Mouse (Mus musculus) adrenal gland, postnatal 25 days (tissue): ENCODE measurements at regions not wholly inside any gene's neighbourhood (a gene's known extent, or its start where the extent isn't known, plus 50 kb on each side); places are given as distances from the start of the nearest gene placed in this dataset.

Experiments
- DNase-seq: peaks from one replicate; pipeline ENCODE4 v3.0.0; 2021; ENCODE audit warnings: mixed read lengths

DNA sequence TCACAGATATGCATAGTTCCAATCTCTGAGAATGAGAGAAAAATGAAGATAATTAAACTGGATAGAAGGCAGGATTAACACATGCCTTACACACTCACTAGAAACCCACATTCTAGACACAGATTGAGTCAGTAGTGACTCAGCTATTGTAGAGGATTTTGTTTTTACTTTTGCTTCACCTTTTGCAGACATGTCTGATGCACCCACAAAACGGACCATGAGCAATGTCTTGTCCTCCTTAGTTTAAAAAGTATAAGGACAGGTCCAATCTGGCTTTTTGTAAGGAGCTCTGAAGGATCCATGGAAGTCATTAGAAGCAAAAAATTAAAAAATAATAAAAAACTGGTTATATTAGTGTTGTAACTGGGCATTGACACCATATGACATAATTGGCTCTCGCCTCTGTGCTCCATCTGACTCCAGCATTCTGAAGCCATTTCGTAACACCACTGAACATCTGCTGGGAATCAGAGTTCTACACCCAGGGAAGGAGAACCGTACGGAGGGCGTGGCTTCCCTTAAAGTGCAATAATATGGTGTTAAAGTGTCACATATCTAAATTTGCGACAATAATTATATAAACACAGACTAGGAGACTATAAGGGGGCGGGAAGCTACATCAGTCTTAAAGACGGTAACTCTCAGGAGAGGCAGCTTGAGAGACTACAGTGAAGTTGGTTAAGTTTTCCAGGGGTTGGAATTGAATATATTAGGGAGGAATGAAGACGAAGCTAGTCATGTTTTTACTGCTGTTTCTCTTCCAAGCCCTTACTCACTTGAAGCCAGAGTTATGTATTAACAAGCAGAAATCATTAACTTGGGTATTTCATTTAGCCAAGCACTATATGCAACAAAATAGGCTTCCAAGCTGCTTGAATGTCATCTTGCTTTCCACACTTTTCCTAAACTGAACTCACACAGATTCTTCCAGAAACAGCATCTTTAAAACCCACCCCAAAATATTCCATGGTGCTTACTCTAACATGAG is 558.0 kb downstream of the Ebf1 start:
- no peak for DNase-seq

DNA sequence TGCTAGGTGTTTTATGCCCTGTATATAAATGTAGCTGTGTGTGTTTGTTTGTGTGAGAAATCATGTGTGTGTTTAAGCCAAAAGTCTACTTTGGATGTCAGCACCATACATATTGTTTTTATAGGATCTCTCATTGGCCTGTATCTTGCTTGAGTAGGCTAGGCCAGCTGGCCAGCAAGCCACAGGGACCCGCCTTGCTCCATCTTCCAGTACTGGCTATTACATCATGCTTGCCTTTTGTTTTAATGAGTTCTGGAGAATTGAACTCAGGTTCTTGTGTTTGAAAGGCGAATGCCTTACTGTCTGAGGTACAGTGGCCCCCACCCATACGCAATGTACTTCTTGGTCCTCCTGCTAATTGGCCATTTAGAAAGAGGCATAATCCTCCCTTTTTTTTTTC is 559.9 kb downstream of the Ebf1 start:
- no peak for DNase-seq

- DNase-seq, result no peak
Measured at GRCm38 (mm10) chr11:45178036-45178435, 560.9 kb downstream of the Ebf1 start.

- no peak for DNase-seq
Measured at GRCm38 (mm10) chr11:45179019-45179418, 561.9 kb downstream of the Ebf1 start.

DNA sequence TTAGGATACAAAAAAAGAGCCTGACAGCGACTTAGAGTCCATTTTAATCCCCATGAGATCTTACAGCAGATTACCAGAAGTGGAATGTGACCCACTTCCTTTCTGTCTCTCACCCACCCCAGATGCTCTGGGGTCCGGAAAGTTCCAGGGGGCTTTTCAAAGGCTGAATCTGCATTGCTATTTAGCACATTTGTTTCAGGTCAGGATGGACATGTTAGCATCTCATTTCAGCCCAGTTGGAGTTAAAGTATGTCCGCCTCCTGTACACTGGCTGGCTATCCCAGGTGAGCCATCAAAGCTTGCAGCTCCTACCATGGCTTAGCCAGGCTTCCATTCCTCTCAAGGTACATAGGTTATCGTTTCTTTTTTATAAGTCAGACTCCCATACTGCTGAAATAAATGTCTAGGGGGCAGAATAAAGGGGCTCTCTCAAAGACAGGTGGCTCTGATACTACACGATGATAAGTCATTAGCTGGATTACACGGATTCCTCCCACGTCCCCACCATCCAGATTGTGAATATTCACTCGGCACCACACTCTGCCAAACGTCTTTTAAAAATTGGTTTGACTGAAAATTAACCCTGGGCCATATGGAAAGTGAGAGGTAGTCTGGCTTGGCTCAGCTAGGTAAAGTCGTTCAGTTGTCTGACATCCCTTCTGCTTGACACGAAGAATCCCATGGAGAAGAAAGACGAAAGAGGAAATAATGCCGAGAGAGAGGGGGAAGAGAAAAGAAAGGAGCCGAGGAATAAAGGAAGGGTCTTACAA is 573.7 kb downstream of the Ebf1 start:
- DNase-seq, result no peak

- no peak for DNase-seq
Measured at GRCm38 (mm10) chr11:45191392-45192189, 574.5 kb downstream of the Ebf1 start.

GRCm38 (mm10) chr11:45193319-45193718 is 576.2 kb downstream of the Ebf1 start:
- no peak for DNase-seq

- DNase-seq, result no peak
Measured at GRCm38 (mm10) chr11:45199520-45199919, 582.4 kb downstream of the Ebf1 start.

GRCm38 (mm10) chr11:45200714-45201405 is 583.7 kb downstream of the Ebf1 start:
- DNase-seq, result no peak

DNA sequence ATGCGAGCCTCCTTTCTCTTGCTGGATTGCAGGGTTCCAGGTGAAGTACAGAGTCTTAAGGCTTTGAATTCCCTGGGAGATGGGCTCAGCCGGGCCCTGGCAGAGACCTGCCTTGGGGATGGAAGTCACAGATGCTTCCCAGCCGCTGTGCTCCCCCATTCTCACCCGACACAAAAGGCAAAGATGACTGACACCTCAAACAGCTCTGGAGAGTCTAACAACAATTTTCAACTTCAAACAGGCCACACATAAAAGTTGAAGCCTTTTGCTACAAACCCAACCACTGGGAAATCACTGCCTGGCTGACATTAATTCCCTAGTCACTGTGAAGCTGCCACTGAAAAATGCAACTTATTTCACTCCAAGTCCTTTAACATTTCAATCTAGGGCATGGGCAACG is 586.3 kb downstream of the Ebf1 start:
- no peak for DNase-seq

DNA sequence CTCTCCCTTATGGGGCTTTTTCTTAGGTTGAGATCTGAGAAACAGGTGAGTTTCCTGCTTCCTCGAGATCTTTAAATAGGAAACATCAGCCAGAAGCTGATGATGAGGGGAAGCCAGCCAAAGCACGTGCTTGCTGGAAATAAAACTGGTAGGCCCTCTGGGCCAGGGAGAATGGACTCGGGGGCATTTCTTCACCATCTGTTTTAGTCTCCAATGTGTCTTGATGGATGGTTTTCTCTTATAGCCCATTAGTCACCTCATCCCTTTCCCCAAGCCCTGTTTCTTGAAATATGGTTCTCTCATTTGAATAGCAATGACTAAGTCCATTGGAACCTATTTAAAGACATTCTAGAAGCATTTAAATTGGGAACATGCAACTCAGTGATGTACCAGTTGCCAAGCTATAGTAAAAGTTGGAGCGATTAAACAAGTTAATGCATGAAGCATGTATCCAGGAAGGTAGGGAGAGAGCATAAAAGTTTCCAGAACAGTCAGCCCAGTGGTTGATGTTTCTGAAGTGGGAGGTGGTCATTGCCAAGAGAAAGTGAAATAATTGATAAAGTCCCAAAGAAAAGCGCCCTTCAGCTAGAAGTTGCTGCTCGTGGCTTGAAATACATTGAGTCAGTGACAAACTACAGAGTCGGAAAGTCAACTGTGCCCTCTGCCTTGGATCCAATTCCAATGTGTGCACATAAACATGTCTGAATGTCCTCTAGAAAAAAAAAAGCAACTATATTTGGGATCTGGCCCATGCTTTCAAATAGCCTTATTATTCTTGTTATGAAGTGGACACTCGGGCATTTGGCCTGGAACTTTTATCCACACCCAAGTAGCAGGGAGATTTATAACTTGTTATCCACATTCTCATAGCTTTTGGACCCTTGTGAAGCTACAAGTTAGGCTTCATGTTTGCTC is 589.8 kb downstream of the Ebf1 start:
- no peak for DNase-seq

- no peak for DNase-seq
Measured at GRCm38 (mm10) chr11:45214096-45214495, 597.0 kb downstream of the Ebf1 start.

DNA sequence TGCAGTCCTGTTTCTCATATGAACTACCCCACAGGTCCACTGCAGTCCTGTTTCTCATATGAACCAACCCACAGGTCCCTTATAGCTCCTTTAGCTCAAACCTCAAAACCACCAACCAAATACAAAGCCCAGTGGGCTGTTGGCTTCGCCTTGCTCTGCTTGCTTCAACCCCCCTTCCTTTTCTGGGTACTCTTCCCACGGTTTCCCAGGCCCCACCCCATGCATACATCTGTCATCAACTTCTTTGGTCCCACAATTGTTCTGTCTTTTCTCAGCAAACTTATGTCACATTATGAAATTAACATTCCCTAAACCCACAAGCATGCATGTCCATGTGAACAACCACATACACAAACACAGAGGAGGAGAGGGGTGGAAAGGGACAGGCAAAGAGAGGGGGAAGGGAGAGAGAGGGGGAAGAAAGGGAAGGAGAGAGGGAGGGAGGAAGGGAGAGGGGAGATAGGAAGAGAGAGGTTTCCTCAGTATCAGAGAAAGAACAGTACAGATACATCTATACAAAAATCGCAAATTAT is 599.9 kb downstream of the Ebf1 start:
- DNase-seq, result no peak

- DNase-seq, result no peak
Measured at GRCm38 (mm10) chr11:45219239-45219638, 602.1 kb downstream of the Ebf1 start.

DNA sequence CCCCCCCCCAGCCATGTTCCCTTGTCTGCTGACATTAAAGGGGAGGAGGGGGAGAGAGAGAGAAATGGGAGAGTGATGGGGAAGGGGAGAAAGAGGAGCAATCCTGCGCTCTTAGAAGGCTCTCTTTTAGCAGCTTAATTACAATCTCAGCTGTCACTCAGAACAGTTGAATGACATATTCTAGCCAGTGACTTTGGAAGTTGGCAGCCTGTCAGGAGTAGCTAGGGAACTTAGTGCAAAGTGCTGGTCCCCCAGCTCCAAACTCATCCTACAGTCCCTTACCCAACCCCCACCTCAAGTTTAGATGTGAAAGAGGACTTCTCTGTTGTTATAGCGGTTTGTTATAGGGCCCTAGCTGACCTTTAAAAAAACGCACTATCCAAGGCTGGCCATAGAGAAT is 604.9 kb downstream of the Ebf1 start:
- no peak for DNase-seq

DNA sequence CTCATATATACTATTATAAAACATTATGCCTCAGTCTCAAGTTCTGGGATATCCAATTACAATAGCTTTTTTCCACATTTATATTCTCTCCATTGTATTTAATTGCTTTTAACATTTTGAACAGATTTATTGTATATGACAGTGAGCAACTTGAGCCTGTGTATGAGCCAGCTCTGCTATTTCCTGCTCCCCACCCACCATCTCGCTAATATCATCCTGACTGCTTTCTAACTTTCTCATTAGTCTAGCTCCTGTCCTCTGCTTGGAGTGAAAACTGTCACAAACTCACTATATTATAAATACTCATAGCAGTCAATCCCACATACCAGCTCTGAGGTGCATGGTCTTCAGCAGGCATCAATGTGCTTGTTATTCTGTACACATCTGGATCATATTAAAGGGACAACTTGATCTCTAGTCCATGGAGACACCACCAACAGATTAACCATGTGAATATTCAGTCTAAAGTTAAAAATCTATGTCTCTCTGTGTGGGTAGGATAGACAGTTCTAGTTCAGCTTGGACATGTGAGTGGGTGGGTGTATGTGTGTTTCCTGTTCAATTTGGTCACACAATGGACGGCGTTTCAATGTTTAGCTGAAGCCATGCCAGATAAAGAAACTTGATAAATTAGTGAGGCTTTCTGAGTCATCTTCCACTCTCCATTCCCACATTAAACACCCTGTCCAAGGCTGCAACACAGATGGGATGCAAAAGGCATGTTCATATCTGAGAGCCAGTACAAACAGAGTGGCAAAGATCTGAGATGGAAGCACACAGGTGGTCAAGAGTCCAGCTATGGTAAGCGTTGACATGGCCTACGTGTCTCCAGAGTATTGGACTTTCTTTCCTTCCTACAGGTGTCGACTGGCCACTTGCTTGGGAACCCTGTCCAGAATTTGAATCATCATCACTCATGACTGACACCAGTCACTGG is 616.1 kb upstream of the Clint1 start:
- DNase-seq, result no peak

GRCm38 (mm10) chr11:45237056-45237455 is 614.8 kb upstream of the Clint1 start:
- peak; percentile 14 for DNase-seq

GRCm38 (mm10) chr11:45239044-45239443 is 612.8 kb upstream of the Clint1 start:
- DNase-seq, result no peak

DNA sequence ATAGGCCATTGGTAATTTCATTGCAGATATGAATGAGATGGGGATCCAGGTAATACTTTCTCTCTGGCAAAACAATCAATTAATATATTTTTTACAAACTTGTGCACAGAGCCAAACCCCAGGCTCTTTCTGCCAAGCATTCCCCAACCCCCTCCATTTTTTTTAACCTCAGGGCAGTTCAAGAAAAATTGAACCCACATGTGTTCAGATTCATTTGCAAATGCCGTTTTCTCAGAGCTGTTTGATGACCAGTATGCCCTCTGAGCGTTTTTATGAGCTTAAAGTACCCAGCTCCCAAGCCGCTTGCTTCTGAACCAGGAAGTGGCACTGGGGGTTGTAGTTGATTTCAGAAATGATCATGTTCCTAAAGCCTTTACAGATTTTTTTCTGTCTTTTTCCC is 611.4 kb upstream of the Clint1 start:
- no peak for DNase-seq
